Mouse (Mus musculus) T-helper 17 cell (primary cell): ENCODE measurements around the gene Kbtbd6.

ENCODE experiments used
- in situ Hi-C, 2 experiments: fragments of 300-600 bp; cut with MboI, MseI; formaldehyde crosslinking; loops; 1 replicate in 1 of 2; 2 replicates in 1 of 2; pipeline ENCODE4 v1.15.1; 2025; ENCODE audit warnings: high pct_unique_total_duplicates in 2 of 2

The Kbtbd6 gene

DNA sequence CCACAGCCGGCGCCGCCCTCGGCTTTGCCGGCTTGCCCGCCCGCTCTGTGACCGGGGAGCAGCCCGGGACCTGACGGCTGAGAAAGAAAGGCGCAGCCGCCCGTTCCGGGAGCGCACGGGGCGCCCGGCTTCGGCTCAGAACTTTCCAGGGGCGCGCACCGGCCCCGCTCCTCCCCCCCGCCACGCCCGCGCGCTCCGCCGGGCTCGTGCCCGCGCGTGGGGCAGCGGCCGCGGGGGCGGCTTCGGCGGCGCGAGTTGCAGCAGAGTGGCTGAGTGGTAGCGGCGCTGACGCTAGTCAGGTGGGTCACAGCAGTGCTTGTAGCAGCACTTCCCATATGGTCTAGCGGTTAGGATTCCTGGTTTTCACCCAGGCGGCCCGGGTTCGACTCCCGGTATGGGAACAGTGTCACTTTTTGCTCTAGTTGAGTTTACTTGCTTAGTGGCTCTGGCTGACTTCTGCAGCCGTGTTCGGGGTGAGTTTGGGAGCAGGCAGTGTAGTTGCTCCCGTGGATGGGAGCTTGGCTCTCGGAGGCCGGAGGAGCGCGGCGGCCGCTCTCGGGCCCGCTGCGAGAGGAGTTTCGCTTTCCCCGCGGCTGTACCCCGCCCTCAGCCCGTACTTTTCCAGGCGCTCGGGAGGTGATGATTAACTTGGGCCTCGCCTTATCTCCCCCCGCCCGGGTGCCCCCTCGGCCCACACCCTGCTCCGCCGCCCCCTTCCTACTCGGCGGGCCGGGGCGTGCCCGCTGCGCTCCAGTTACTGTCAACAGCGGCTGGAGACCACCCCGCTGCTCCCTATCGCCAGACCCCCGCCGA is 29.9 kb downstream of the Kbtbd6 start, which contains the start of gene Wbp4:
Gene Wbp4, minus strand, starts transcription at position 182 of the 813 bp plus-strand sequence.
- in situ Hi-C loops = loop anchor here in 1 of 2 experiments (5.0 kb wide), 1 partner anchor 89 kb away; the partner anchor contains the start of gene Naa16

DNA sequence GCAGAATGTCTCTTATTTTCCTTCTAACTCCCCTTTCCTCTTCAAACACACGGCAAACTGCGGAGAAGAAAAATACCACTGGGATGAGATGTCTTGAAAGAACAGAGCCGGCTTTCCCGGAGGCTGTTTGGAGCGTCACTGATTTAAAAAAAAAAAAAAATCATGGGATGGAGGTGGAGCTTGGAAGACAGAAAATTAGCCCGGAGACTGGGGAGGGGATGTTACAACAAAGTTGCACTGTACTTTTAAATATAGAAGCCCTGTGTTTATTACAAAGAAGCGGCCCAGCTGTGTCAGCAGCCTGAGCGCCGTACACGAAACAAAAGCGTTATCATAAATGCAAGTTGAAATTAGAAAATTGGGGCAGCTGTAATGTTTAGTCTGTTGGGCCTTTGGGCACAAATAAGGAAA is 30.6 kb downstream of the Kbtbd6 start:
- in situ Hi-C loops = loop anchor here in 1 of 2 experiments (5.0 kb wide), 1 partner anchor 90 kb away; the partner anchor contains the start of gene Naa16

DNA sequence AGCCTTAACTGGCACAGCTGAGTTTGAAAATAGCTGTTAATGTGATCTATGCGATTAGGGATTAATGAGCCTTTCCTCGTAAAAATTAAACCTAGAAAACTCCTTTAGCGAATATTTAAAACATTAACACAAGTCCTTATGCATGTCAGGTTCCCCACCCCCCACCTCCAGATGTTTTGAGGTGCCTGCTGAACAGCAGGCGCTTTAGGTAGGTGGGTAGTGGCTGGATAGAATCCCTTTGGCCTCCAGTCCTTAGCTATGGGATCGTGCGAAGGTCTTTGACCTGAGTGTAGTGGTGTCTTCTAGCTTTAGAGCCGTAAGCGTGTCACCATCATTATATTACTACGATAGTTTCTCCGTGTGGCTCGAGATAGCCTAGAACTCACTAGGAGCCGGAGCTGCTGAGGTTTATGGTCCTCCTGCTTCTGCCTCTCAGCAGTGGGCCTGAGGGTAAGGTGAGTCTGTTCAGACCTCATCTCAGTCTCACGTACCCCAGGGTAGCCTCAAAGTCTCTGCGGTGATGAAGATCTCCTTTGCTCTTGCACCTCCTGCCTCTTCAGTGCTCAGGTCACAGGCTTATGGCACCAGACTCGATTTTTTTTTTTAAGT is 31.2 kb downstream of the Kbtbd6 start:
- in situ Hi-C loops = loop anchor here in 1 of 2 experiments (5.0 kb wide), 1 partner anchor 91 kb away; the partner anchor contains the start of gene Naa16

DNA sequence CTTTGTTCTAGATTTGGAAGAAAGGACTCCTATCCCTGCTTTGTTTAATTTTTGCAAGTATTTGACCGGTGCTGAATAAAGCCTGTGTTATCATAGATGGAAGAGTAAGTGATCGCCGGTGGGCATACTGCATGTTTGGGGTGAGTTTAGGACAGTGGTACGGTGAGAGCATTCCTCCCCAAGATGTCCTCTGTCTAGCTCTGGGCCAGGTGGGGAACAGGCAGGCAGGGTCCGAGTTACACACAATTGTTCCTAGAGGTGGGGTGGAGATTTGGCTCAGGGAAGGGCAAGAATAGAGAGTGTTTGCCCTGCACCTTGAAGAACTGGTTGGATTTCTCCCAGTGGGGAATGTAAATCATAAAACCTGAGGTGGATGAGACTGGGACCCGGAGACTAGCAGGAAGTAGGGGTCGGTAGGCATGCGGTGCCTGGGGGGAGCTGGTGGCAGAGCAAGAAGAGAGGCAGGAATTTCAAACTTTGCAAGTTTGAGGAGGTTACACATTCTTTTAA is 32.0 kb downstream of the Kbtbd6 start:
- in situ Hi-C loops = loop anchor here in 1 of 2 experiments (5.0 kb wide), 1 partner anchor 91 kb away; the partner anchor contains the start of gene Naa16

DNA sequence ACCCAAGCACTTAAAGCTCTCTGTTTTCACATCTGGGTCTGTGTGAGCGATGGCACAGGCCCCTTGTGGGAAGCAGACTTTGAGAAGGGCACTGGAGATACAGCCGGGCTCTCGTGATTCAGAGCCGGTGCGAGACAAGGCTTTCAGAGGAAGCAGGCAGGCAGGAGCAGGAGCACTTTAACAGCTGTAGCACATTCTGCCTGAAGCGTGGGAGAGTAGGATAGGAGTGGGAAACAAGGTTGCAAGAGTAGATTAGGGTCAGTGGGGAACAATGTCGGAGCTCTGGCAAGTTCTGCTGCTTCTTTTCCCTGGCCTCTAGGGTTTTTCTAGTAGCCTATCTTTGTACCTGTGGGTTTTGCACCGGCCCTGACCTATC is 35.0 kb downstream of the Kbtbd6 start:
- in situ Hi-C loops = loop anchor here in 1 of 2 experiments (5.0 kb wide), 1 partner anchor 86 kb away; no protein-coding TSS in a partner anchor

DNA sequence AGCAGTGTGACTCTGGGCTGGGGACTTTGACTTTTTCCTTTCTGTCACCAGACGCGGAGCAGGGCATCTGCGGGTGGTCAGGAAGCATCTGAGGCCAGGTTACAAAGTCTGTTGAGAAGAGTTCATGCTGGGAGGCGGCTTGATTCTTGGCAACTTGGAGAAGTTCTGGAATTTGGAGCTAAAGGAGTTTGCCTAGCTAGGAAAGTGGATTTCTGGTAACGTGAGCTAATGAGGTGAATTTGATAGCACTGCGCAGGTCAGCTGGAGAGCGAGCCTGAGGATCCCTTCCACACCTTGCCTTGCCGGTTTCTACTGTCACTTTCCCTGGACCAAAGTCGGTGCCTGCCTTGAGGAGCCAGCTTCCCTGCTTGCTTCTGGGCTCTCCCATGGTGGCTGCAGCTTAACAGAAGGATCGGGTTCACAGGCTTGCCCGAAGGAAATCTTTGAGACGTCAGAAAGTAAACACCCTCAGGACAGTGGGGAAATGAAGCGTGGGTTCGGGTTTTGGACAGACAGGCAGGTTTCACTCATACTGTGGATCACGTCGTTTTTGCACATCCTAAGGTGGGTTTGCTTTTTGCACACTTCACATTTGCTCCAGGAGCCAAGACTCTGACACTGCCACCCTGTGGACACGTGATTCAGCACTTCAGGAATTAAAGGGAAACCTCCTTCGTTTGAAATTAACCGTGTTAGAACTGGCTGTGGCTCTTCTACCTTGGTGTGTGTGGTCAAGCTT is 35.5 kb downstream of the Kbtbd6 start:
- in situ Hi-C loops = loop anchor here in 1 of 2 experiments (5.0 kb wide), 1 partner anchor 85 kb away; no protein-coding TSS in a partner anchor

DNA sequence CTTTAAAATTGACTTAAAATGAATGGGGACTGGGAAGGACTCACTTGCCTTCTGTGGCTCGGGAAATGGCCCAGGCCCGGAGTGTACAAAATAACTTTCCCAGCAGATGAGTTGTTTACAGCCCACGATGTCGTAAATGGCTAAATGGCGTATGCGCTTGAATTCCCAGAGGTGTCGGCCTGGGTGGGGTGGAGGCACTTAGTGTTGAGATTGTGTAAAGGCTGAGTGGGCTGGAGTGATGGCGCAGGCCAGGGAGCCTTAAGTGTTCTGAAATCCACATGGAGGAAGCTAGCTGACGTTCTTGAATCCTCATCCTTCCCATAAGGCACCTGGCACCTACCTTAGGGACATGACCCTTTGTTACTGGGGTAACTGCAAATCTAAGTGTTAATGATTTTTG is 36.9 kb downstream of the Kbtbd6 start:
- in situ Hi-C loops = loop anchor here in 1 of 2 experiments (5.0 kb wide), 1 partner anchor 84 kb away; no protein-coding TSS in a partner anchor

DNA sequence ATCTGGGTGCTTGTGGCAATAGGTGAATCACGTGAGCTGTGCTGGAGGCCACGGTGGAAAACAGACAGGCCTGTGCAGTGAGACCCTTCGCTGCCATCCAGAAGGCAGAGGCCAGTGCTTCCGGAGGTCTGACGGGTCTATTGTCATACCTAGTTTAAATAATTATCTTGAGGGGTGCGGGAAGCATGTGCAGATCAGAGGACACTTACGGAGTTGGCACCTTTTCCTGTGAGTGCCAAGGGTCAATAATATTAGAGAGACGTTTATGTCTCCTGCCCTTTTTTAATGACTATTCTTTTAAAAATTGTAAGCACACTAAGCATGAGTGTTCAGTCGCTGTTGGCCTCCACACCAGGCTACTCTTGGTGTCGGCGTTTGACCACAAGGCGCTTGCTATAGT is 37.5 kb downstream of the Kbtbd6 start:
- in situ Hi-C loops = loop anchor here in 1 of 2 experiments (5.0 kb wide), 1 partner anchor 83 kb away; no protein-coding TSS in a partner anchor

DNA sequence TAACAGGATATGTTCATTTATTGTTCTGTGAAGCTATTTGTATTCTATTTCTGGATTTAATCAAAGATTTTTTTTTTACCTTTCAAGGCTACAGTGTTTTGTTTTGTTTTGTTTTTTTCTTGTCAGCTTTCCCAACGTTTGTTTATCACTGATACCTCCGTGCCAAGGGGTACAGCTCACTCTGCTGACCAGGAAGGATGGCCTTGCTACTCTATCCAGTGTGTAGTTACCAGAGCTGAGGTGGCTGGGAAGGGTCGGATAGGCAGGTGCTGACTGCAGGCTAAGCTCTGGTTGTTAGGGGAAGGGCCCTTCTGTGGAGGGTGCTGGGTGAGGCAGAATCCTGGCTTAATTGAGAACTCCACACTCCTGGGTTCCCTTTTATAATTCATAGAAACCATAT is 38.6 kb downstream of the Kbtbd6 start:
- in situ Hi-C loops = no loop called here

DNA sequence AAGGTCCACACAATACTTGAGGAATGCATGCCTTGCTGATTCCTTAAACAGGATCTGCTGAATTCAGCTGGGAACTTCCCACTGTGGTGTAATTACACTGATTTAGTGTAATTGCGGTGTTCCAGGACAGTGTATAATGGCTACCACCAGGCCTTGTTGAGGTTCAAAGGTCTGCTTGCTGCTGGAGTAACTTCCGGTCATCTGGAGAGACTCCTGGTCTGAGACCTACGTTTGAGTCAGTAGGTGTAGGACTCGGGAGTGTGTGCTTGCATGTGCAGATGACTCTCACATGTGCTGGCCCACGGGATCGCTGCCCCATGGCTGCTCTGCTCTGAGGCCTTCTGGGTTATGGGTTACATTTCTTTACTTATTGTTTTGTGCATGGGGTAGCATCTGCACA is 42.7 kb downstream of the Kbtbd6 start:
- in situ Hi-C loops = no loop called here

DNA sequence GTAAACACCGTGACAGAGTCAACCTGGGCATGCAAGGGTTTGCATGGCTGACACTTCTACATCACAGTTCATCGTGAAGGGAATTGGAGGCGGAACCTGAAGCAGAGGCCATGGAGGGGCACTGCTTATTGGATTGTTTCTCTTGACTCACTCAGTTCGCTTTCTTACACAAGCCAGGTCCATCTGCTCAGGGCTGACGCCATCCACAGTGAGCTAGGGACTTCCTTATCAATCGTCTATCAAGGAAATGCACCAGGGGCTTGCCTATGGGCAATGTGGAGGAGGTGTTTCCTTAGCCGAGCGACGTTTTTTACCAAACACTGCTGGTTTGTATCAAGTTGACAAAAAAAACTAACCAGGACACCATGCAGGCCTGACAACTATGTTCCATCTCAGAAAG is 47.7 kb downstream of the Kbtbd6 start:
- in situ Hi-C loops = no loop called here

DNA sequence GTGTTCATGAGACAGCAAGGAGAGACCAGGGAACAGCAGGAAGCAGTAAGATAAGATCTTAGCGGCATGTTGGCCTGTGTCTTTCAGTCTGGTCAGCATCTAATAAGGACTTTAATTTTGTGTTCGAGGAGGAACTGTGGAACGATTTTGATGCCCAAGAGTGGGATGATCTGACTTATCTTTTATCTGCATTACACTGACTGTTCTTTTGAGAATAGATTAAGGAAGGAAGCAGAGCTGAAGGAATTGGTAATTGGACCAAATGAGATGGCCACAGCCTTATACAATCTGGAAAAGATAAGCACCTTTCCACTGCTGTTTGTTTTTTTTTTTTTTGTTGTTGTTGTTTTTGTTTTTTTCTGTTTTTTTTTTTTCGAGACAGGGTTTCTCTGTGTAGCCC is 49.1 kb downstream of the Kbtbd6 start:
- in situ Hi-C loops = no loop called here

DNA sequence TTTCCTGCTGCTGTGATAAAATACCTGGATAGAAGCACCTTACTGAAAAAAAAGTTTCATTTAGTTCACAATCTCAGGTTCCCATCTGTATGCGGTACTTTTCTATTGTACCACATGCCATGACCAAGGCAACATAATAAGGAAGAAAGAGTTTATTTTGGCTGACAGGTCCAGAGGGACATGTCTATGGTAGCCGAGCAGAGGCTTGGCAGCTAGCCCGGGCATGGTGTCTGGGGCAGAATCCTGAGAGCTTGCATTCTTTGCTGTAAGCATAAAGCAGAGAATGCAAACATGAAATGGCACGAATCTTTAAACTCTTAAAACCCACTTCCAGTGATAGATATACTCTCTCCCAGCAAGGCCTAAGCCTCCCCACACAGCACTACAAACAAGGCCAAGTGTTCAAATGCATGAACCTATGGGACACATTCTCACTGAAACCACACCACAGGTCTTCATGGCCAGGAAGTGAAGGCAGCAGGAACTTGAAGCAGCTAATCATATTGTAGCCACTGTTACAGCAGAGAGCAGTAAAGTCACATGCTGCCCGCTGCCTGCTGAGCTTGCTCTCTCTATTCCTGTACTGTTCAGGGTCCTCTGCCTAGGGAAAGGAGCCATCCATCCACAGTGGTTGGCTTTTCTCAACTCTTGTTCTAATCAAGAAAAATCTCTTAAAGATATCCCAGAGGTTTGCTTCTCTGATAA is 51.9 kb downstream of the Kbtbd6 start:
- in situ Hi-C loops = no loop called here
